Mouse (Mus musculus) left cerebral cortex, adult 2 months (tissue): ENCODE measurements around the gene C130074G19Rik. TPM values are rescaled to one million over a fixed set of nuclear protein-coding genes. Genes with fewer than 3 reads are reported as not detected.

Source experiments
- DNase-seq, 2 experiments: peaks; one replicate each; pipeline ENCODE4 v3.0.0; 2021 to 2022; ENCODE audit warnings: low spot score in 2 of 2, mixed read lengths in 1 of 2; ENCODE audit errors: extremely low spot score in 1 of 2
- H3K27ac ChIP-seq: fragments of 200-600 bp; 2 replicates; pipeline ENCODE4 v1.8.1; 2022
- H3K4me3 ChIP-seq: fragments of 200-600 bp; 2 replicates; pipeline ENCODE4 v1.8.1; 2022
- CTCF ChIP-seq: fragments of 200-600 bp; IDR thresholded peaks from 2 replicates; pipeline ENCODE4 v1.8.1; 2022; ENCODE audit warnings: antibody characterized with exemption, mild to moderate bottlenecking, moderate library complexity
- intact Hi-C: fragments of 180-260 bp; cut with DNase I; formaldehyde crosslinking; loops from one replicate; pipeline ENCODE4 v1.15.1; 2025
- long read RNA-seq, 2 experiments: library from polyadenylated mRNA; stranded (forward); transcript quantifications; one replicate each; pipeline ENCODE4 v2.0.0; 2021; ENCODE audit warnings: borderline mapping rate in 2 of 2
- total RNA-seq, 2 experiments: library from RNA; stranded (reverse); gene quantifications; 2 replicates each; pipeline ENCODE4 v1.2.3; 2021

The C130074G19Rik gene
- 10 to 100 TPM; 37.6 to 46.2 TPM for total RNA-seq
- long read RNA-seq, experiment 1, partial matches to known transcripts, result 0 of 5 reads
- long read RNA-seq, experiment 1, other reads (novel, unspliced or antisense), result 5 of 5 reads
- long read RNA-seq, experiment 2, partial matches to known transcripts, result 0 of 3 reads
- long read RNA-seq, experiment 2, other reads (novel, unspliced or antisense), result 3 of 3 reads

GRCm38 (mm10) chr1:184882281-184883268 is at the start of gene C130074G19Rik:
C130074G19Rik (minus strand) TSS chr1:184883218.
- H3K4me3 ChIP-seq, result peak within 1 kb of the TSS; percentile 61

GRCm38 (mm10) chr1:184931097-184931496 is 48.1 kb upstream of the C130074G19Rik start:
- intact Hi-C loops, result no loop called here
- H3K27ac ChIP-seq, result no peak overlapping the region
- TF ChIP-seq CTCF, result no peak
- no peak for DNase-seq
- H3K4me3 ChIP-seq, result no peak overlapping the region

More at GRCm38 (mm10) chr1:184882281-184883268, at the start of gene C130074G19Rik:
- peak in 1 of 2 experiments; percentile 47 for DNase-seq
- H3K27ac ChIP-seq, result peak within 1 kb of the TSS; percentile 92
- peak; percentile 55 for TF ChIP-seq CTCF
- intact Hi-C loops, result loop anchor here (2.0 to 5.0 kb wide), 2 partner anchors 30 to 55 kb away; no protein-coding TSS in a partner anchor

- Histone ChIP-seq H3K4me3 (no peak overlapping the region), H3K27ac (no peak overlapping the region)
- DNase-seq, result no peak
- no peak for TF ChIP-seq CTCF
- intact Hi-C loops, result no loop called here
These were observed 45.4 kb upstream of the C130074G19Rik start for GRCm38 (mm10) chr1:184928382-184928781.

DNA sequence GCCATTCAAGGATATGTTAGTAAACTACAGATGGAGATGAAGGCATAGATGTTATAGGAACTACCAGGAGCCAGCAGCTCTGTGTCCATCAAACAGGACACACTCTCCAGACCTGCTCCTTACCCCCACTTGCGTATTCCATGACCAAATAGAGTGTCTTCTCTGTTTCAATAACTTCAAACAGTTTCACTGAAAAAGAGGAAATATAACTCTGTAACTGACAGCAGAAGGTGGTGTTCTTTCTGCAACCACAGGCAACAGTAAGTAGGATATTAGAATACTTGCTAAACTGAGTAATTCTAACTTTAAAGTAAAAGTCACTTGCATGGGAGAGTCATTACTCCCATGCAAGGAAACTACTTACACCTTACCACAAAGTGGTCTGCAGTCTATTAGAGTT is 44.9 kb upstream of the C130074G19Rik start:
- intact Hi-C loops, result no loop called here
- no peak for TF ChIP-seq CTCF
- H3K4me3 ChIP-seq, result no peak overlapping the region
- DNase-seq, result no peak
- no peak overlapping the region for H3K27ac ChIP-seq

GRCm38 (mm10) chr1:184922824-184923223 is 39.8 kb upstream of the C130074G19Rik start:
- intact Hi-C loops, result loop anchor here (5.0 kb wide), 1 partner anchor 74 kb away; the partner anchor contains the start of gene Mark1
- no peak for DNase-seq
- no peak overlapping the region for H3K27ac ChIP-seq
- TF ChIP-seq CTCF, result no peak
- H3K4me3 ChIP-seq, result no peak overlapping the region

DNA sequence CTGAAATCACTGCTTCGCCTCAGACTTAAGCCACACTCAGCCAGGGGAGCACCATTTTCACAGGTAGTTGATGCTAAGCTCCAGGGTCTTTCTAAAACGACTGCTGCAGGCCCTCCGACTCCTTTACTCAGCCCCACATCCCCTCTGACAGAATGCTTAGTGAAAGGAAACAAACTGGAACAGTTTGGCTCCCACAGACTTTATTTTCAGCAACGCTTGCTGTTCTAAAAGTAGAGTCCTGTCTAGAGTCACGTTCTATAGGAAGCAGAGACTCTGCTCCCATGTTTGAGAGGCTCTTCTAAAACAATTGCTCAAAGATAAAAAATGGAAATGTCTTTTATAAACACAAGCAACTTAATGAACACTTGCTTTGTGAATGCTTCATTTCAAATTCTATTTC is 37.0 kb upstream of the C130074G19Rik start:
- intact Hi-C loops, result loop anchor here (5.0 kb wide), 1 partner anchor 77 kb away; the partner anchor contains the start of gene Mark1
- TF ChIP-seq CTCF, result no peak
- DNase-seq, result no peak
- H3K27ac ChIP-seq, result peak overlapping the region; percentile 24
- H3K4me3 ChIP-seq, result no peak overlapping the region

DNA sequence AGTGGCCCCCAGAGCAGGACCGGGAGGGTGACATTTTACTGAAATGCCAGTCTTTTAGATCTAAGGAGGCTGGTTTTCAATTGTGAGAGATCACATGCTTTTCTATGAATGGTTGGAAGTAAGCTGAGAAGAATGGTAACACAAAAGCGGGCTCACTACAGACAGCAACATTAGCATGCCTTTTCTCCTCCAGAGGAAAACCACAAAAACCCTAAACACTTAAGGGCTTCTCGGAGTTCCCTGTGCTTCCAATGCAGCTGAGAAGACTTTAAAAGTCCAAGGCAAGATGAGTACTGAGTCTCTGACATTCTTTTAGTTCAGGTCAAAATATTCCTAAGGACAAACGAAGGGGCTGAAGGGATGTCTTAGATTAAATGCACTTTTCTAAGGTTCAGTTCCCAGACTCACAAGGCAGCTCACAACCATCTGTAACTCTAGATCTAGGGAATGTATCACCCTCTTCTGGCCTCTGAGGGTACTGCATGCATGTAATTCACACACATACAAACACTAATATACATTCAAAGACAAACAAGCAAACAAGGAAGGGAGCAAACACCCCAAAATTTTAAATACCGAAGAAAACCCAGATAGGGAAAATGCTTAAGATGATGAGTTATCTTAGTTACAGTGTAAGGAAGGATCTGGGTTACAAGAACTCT is 35.3 kb upstream of the C130074G19Rik start:
- intact Hi-C loops, result no loop called here
- H3K27ac ChIP-seq, result no peak overlapping the region
- no peak for DNase-seq
- H3K4me3 ChIP-seq, result no peak overlapping the region
- TF ChIP-seq CTCF, result peak; percentile 57

DNA sequence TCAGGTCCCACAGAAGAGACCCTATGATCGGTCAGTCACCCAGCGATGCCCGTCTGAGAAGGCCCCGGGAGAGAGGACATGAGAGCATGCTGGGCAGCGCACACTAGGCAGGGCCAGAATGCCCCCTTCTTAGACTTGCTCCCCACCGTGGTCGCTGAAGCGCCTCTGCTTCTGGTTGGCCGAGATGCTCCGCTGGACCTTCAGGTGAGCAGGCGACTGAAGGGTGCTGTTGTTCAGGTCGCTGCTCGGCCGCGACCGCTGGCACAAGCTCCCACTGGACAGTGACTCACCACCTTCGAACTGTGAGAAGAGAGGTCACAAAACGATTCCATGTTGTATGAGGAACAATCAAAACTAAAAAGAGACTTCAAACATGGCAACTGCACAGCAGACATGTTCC is 29.3 kb upstream of the C130074G19Rik start:
- intact Hi-C loops, result no loop called here
- DNase-seq, result no peak
- Histone ChIP-seq H3K4me3 (no peak overlapping the region), H3K27ac (no peak overlapping the region)
- TF ChIP-seq CTCF, result no peak

DNA sequence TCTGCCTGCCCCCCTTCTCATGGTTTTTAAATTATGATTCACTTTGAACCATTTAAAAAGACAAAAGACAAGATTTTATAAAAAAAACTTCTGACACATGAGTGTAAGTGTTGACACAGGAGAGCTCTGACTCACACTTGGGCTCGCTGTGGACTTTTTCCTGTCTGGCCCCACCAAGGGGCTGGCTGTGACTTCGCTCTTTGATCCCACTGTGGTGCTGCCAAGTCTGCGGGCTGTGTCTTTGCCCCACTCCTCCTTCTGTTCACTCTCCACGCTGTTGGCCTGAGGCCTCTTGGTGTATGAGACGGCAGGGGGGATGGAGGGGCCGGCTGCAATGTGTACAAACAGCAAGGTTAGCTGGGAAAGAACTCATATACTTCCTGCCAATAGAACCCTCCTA is 28.8 kb upstream of the C130074G19Rik start:
- no peak for DNase-seq
- intact Hi-C loops, result no loop called here
- no peak overlapping the region for H3K4me3 ChIP-seq
- TF ChIP-seq CTCF, result no peak
- no peak overlapping the region; the same call in 1 of the 2 replicates for H3K27ac ChIP-seq

DNA sequence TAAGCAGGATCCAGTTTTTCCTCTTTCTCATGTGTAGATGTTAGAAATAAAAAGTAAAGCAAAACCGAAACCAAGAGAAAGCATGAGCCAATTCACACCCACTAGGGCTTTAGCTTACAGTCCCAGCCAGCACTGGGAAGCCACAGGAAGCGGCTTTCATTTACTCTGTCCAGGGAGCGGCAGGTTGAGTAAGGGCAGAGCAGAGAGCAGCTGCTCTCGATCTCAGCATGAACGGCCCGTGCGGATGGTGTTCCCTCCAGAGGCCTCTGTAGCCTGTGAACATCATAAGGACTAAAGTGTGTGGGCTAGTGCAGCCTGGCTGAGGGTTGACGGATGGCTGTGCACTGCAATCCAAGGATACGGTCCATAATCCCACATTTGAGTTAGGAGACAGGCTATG is 25.5 kb upstream of the C130074G19Rik start:
- intact Hi-C loops, result loop anchor here (5.0 kb wide), 1 partner anchor 284 kb away; no protein-coding TSS in a partner anchor
- Histone ChIP-seq H3K4me3 (no peak overlapping the region), H3K27ac (peak overlapping the region; percentile 69)
- no peak for DNase-seq
- TF ChIP-seq CTCF, result no peak

DNA sequence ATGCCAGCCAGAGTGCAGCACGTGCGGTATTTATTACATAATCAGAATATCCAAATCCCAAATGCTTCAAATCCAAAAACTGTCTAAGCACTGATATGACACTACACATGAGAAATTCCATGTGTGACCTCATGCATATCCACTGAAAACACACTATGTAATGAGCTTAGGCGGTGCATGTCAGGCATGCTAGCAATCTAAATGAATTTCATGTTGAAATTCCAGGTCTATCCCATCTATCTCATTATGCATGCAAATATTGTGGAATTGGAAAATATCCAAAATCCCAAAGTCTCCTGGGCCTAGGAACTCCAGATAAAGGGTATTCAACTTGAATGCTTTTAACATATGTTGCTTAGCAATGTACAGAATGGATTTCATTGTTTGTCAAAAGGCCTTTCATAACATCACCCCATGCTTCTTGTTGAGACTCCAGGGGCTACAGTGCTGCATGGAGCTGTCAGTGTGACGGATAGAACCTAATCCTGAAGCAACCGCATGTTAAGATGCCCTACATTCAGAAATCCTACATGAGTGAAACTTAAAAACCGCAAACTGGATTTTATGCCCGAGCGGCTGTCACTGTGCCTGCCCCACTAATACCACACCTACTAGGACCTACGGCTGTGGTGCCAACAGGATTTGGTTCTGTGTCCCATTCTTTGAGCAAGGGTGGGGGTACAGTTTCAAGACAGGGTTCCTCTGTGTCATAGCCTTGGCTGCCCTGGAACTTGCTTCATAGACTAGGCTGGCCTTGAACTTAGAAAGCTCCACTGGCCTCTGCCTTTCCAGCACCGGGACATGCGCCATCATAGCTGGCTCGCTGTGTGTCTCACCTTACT is 23.1 kb upstream of the C130074G19Rik start:
- H3K27ac ChIP-seq, result no peak overlapping the region

More for the DNA sequence above, 23.1 kb upstream of the C130074G19Rik start:
- intact Hi-C loops, result loop anchor here (5.0 kb wide), 1 partner anchor 286 kb away; no protein-coding TSS in a partner anchor
- no peak for TF ChIP-seq CTCF
- DNase-seq, result no peak
- no peak overlapping the region for H3K4me3 ChIP-seq
